Mouse (Mus musculus): ENCODE results near the gene 2310034G01Rik.

DNA sequence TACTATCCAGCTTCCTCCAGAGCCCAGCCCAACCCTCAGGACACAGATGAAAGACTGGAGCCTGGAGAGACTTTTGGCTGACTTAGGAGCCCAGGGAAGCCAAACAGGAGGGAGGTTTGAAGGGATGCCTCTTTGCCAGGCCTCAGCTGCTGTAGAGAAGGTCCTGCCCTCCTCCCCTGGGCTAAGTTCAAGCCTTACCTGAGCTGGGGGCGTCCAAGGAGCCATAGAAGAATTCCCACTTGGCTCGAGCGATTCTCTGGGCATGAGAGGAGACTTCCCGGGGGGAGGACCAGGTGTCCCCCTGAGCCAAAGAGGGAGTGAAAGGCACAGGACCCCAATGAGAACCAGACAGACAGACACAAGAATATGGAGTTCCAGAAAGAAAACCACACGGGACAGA is 26.4 kb downstream of the 2310034G01Rik start:
- TF ChIP-seq CTCF (IDR thresholded peaks at IDR 0.05 in 2 of 3, conservative IDR thresholded peaks at IDR 0.05 in 1 of 3; ENCODE audit: control insufficient read depth in 1 of 3, insufficient read depth in 1 of 3, low read depth in 2 of 3, low read length in 3 of 3, poor library complexity in 1 of 3, severe bottlenecking in 1 of 3), result no peak
- no peak for TF ChIP-seq ZC3H11A (IDR thresholded peaks at IDR 0.05; ENCODE audit: low read depth, low read length)
- no peak for TF ChIP-seq EP300 (IDR thresholded peaks at IDR 0.05; ENCODE audit: low read depth in 1 of 2, low read length in 2 of 2)
- TF ChIP-seq USF2 (IDR thresholded peaks at IDR 0.05; ENCODE audit: borderline replicate concordance in 1 of 2, insufficient read depth in 1 of 2, low read depth in 1 of 2, low read length in 2 of 2), result no peak

Data from MEL (cell line).